Mouse (Mus musculus): Measurements from ENCODE around the gene Cnmd.

Cnmd gene

DNA sequence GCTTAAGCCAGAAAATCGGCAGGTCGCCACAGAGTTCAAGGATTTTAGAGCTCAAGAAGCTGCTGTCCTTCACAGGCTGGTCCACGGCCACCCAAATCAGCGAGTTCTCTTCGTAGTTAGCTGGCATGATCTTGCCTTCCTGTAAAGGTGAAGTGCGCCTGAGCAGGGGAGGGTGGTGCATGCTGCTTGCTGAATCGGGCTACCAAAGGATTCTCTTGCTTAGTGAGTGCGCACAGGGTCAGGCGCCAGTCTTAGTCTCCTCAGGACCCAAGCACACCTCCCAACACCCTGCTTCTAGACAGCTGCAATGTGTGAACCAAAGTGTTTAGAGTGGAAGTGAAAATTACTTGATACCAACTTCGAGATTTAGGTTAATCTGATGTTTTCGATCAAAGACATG, 16.6 kb downstream of the Cnmd start:
- DNase-seq (ENCODE audit: low spot score): no peak

DNA sequence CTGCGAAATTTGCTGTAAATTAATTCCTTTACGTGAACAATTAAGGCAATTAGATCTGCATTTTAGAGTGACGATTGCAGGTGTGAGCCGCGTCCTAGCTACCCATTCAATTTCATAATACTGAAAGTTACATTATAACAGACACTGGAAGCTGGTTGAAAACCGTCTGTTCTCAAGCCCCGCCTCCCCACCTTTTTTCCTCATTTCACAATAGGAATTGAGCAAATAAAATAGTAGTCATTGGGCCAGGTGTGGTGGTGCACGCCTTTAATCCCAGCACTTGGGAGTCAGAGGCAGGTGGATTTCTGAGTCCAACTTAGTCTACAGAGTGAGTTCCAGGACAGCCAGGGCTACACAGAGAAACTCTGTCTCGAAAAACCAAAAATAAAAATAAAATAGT, 19.9 kb downstream of the Cnmd start:
- DNase-seq (ENCODE audit: low spot score): no peak

DNA sequence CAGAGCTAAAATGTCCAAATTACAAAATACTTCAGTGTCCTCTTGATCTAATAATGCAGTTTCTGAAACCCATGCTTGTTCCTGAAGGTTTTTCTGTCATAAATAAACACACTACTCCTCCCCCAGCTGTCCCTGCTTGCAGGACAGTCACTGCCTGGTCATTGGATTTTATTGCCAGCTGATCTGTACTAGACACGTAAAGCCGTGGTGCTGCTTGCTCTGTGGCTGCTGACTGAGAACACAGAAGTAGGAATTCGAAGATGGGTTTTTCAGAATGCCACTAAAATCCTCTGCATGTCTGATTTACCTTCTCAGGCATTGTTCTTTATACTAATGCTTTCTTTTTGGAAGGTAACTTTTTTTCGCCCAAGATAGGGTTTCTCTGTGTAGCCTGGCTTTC, 25.2 kb downstream of the Cnmd start:
- no peak for DNase-seq (ENCODE audit: low spot score)

DNA sequence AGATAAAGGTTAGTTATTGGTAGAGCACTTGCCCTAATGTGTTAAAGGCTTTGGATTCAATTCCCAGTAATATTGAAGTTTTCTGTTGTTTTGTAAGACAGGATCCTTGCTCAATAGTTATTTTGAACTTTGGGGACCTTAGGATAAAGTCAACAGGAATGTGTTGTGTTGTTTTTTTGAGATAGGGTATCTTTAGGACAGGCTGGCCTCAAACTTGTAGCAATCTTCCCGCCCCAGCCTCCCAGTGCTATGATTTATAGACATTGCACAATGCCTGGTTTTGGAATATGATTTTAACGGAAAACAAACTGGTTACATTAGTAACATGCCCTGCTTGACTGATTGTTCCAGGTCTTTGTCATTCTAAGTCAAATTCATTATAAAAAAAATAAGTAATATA, 28.8 kb downstream of the Cnmd start:
- no peak for DNase-seq (ENCODE audit: low spot score)

DNA sequence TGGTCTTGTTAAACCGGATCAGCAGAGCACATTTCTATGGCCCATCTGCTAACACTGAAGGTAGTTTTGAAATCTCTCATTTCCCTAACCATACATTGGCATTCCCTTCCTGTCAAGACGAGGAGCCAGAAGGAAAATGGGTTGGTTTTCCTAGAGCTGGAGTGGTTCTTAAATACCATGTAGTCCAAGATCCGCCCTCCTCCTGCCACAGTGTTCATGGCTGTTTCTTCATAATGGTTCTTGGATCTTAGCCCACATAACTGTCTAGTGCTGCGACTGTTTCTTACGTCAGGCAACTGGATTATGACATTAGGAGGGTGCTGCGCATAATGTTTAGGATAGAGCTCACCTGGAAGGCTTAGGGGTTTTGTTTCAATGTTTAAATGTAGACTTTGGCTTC, 29.6 kb downstream of the Cnmd start:
- DNase-seq (ENCODE audit: low spot score): no peak

DNA sequence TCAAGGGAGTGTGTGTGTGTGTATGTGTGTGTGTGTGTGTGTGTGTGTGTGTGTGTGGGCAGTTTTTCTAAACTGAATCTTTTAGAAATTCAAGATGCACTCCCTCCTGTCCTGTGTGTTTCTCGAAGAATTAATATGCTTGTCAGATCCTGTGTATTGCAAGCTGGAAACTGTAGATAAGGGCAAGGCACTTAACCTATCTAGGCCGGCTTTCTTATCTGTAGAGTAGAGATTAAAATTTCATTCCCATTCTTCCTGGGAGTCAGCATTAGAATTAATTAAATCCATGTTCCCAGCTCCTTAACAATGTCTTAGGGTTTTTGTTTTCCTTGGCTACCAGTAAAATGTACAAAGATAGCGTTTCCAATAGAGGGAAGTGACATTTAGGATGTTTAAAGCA, 40.8 kb downstream of the Cnmd start:
- no peak for DNase-seq (ENCODE audit: low spot score)

DNA sequence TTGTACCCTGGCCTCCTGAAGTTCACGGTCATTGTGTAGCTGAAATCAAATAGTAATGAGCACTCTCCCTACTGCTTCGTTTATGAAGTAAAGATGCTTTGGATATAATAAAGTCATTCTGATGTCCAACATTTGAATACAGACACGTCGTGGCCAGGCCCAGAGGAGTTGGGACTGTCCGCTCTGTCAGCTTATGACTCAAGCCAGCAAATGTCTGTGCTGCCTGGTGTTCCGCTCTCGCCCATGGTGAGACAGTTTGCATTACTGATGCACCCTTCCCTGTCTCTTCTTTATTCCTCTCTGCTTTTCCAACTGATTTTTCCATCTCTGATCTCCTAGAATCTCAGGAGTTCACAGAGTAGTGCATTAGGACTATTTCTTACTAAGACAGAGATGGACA, 42.2 kb downstream of the Cnmd start:
- DNase-seq (ENCODE audit: low spot score): no peak

DNA sequence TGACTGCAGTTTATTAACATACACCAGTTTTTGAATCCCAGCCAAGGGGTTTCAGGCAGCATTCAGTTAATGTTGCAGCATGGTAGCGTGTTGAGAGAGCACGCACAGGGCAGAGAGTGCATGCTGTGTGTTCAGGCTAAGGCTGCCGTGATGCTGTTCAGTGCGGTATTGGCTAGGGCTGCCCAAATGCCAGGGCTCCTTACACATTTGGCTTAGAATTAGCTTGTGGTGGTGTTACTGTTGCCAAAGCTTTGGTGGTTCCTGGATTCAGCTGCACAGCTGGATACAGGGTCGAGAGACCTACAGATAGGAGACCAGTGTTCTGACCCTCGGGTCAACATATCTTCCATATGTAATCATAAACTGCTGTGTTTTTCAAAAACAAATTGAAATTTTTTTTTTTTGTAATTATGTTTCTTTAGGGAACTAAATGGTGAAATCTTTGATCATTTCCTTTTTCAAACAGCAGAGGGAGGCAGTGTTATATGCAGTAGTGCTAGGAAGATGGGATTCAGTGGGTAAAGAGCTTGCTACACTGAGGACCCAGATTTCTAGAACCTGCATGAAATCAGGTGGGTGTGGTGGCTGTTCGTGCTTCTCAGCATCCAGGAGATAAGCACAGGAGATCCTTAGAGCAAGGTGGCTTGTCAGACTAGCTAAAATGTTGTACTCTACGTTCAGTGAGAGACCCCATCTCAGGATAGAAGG, 44.7 kb downstream of the Cnmd start:
- no peak for DNase-seq (ENCODE audit: low spot score)

DNA sequence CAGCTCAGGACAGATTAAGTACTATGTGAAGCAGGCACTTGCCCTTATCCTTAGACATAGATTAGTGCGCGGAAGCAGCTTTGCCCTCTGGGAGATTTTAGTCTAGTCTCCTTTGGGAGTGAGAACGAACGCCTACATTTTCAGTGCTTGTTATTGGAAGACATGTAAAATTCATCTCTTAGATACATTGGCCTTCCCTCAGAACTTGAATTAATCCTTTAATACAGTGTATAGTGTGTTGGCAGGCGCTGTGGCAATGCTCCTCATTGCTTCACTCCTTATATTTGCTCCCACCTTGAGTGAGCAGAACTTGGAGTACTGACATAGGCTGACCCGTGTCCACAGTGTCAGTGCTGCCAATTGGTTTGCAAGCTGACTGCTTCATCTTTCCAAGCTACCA, 53.7 kb downstream of the Cnmd start:
- no peak for DNase-seq (ENCODE audit: low spot score)

DNA sequence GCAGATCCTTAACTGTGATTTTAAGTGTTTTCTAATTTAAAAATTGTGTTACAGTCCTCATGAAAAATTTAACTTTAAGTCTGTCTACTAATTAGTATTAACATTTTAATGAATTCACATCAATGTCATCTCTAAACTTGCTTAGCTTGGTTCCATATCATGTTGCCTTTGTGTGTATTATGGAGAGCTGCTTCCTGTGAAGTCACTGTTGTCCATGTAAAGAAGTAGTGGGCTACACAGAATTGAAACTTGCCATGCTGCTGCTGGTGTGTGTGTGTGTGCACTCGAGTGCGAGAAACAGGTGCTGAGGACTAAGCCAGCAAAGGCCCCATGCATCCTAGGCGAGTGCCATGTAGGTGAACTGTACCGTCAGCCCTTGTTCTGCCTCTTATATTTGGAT, 54.6 kb downstream of the Cnmd start:
- DNase-seq (ENCODE audit: low spot score): no peak

DNA sequence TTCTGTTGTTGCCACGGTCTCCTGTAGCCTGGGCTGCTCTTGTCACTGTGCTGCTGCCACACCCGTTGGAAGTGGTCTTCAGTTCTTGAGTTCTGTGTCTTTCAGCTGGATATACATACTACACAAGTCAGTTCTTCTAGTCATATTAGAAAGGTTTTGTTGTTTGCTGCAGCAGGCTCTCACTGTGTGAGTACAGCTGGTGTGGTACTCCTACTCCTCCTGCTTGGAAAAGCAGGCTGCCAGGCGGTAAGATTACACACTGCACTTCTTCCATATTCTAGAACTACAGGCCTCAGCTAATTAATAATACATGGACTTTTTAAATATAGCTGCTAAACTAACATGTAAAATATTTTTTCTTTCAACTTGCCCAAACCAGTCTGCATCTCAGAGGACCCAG, 55.1 kb downstream of the Cnmd start:
- DNase-seq (ENCODE audit: low spot score): no peak

DNA sequence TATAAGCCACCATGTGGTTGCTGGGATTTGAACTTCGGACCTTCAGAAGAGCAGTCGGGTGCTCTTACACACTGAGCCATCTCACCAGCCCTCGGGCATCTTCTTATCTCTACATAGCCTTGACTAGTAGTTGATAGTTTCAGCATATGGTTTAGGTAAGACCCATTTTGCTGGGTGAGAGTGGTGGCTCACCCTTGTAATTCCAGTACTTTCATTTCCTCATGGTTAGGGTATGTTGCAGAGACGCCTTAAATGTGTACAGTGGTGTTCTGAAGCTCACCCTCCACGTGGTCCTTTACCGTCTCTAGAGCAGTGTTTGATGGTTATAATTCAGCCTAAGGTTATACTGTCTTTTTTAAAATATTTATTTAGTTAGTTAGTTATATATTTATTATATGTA, 55.6 kb downstream of the Cnmd start:
- no peak for DNase-seq (ENCODE audit: low spot score)

DNA sequence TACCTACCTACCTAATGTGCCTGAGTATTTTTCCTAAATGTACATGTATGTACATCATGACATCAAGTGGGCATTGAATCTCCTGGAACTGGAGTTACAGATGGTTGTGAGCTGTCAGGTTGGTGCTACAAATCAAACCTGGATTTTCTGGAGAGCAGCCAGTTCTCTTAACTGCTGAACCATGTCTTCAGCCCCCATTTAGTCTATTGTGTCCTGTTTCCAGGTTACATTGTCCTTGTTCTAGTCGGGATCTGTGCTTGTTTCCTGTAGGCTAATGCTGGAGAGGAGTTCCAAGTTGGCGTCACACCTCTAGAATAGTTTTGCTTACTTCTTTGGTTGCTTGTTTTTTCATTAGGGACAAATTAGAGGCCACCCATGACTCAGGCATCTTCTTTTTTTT, 56.1 kb downstream of the Cnmd start:
- DNase-seq (ENCODE audit: low spot score): no peak

DNA sequence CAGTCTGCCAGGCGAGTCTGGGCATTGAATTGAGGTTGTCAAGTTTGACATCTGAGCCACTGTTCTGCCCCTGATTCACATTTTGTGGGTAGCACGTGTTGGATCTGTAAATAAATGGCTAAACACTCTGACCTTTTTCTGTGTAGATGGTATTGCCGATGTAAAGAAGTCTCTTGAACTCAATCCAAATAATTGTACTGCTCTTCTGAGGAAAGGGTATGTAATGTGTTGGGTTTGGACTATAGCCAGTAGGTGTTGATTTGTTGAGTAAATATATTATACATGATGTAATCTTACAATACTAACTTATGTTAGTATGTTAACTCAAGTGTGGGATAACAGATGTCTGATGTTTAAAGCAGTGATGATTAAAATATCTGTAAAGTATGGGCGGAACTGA, 65.4 kb downstream of the Cnmd start:
- no peak for DNase-seq (ENCODE audit: low spot score)

DNA sequence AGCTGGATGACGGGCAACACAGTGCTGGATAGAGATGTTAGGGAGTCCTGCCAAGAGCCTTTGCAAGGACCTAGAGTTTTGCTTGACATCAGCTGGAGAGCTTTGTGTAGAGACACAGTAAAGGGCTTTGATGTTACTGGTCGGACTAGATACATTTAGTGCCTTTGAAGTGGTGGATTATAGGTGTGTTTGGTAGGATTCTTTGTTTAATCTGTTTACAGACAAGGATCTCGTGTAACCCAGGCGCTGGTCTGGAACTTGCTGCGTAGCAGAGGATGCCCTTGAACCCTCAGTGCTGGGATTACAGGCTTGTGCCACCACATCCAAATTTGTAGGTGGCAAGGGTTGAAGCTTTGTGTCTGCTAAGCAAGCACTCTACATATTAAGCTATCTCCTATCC, 67.9 kb downstream of the Cnmd start:
- DNase-seq (ENCODE audit: low spot score): no peak

DNA sequence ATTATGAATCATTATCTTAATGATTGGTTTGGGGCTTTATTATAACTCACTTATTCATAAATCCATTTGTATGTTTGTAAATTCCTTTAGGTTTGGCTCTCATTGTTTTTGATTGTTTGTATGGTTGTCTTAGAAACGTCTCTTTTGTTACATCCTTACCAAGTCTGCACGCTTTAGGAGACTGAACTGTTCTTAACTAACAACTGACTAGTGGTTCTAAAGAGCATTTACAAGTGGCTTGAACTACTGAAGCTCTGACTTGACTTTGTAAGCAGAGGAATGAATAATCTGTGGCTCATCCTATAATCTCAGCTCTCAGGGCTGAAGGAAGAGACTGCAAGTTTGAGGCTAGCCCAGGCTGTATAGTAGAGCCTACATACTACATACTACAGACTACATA, 70.4 kb downstream of the Cnmd start:
- DNase-seq (ENCODE audit: low spot score): no peak

DNA sequence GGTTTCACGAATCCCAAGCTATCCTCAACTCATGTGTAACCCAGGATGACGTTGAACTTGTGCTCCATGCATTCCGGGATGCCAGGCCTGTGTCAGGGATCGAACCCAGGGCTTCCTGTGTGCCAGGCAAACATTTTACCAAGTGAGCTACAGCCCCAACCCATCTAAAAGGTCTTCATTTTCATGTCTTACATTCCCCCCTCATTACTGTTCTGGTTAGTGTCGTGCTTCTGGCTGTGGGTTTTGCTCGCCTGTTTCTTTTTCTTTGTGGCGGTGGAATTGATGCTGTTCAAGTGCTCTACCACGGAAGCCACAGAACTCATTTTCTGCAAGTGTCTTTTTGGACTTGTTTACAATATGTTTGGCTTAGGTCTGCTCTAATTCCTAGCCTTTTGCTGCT, 71.1 kb downstream of the Cnmd start:
- DNase-seq (ENCODE audit: low spot score): no peak

DNA sequence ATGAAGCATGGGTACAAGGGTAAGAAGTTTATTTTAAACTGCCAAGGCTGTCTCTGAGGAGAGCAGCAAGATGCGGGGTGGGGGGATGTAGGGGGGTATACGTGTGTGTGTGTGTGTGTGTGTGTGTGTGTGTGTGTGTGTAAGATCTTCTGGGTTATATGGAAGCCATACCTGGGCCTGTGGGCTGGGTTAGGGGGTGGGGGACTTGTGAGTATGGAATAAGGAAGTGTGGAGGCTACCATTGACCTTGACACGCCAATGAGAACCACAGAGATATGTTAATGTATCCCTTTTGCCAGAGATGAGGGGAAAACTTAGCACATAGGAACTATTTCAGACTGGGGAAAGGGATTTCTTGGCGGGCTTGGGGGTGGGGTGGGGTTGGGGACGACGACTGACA, 72.6 kb downstream of the Cnmd start:
- no peak for DNase-seq (ENCODE audit: low spot score)

DNA sequence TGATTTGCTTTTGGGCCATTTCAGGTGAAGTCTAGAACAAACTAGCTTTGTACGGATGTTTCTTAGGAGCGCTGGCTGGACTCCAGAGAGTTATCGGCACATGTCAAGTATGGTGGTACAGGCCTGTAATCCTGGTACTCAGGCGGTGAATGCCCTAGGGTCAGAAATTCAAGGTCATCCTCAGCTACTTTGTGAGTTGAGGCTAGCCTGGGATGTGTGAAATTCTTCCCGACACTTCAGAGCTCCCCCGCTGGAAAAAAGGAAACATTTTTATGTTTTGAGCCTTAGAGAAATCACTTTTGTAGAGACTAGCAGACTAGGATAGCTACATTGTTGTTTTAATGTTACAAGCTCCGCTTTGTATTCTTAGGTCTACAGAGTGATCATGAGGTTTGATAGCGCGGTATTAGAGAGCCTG, 73.4 kb downstream of the Cnmd start:
- DNase-seq (ENCODE audit: low spot score): no peak

DNA sequence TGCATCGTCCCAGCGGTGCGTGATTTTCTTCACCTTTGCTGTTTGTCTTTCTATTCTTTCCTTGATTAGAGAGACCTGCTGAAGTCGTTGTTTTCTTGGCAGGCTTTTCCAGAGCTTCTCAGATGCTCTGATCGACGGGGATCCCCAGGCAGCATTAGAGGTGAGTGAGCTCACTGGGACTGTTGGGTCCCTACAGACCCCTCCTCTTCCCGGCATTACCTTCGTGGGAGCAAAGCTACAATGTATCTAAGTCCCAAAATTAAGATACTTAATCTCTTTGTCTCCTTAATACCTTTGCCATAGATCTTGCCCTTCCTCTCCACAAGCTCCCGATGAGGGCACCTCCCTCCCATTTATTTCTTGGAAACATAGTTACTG, 74.1 kb downstream of the Cnmd start:
- no peak for DNase-seq (ENCODE audit: low spot score)
